Mouse (Mus musculus) lung, adult 2 months (tissue): Measurements from ENCODE around the gene Tnfrsf18.

Experiments used
- CTCF ChIP-seq: fragments of 200-500 bp; IDR thresholded peaks from 2 replicates; pipeline ENCODE4 v1.5.1; 2011; ENCODE audit warnings: mild to moderate bottlenecking, low read length, control low read depth; ENCODE audit not compliant: insufficient read depth
- POLR2A ChIP-seq: fragments of 200-500 bp; IDR thresholded peaks from 2 replicates; pipeline ENCODE4 v1.6.1; 2011; ENCODE audit warnings: low read depth, mild to moderate bottlenecking, control low read depth, low read length, borderline replicate concordance; ENCODE audit errors: extremely low read depth

- TF ChIP-seq POLR2A (no peak), CTCF (no peak)
These were observed 39.4 kb downstream of the Tnfrsf18 start for GRCm38 (mm10) chr4:156065156-156065894.
